Mouse (Mus musculus) right cerebral cortex, adult 18-20 months (tissue): ENCODE results near the gene Csdc2.
A peak's percentile ranks its signal among the peaks of the same experiment; 100 is the strongest.
"Not testable (repeated sequence)": the region's sequence is repeated elsewhere in the genome, so short reads cannot be mapped to it uniquely, and the experiment has no call there.

Experiments
- DNase-seq: peaks from one replicate; pipeline ENCODE4 v3.0.0; 2022; ENCODE audit warnings: mixed read lengths

The Csdc2 gene

DNA sequence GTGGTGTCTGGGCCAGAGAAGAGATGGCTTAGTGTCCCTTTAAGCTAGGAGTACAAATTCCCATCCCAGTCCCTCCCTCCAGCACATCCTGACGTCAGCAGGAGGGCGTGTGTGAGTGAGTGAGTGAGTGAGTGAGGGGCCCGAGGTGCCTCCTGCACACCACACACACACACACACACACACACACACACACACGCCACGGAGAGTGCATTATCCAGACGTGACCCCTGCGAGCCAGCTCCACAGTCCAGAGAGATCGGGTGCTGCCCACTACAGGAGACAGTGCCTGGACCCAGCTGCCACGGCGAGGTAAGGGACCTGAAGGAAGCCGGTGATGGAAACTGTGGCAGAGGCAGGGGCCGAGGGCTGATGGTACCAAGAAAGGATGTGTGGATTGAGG, at the start of gene Csdc2:
TSS of gene Csdc2 (plus strand) at position 81 of the 400 bp plus-strand sequence.
- peak; percentile 78 for DNase-seq

DNA sequence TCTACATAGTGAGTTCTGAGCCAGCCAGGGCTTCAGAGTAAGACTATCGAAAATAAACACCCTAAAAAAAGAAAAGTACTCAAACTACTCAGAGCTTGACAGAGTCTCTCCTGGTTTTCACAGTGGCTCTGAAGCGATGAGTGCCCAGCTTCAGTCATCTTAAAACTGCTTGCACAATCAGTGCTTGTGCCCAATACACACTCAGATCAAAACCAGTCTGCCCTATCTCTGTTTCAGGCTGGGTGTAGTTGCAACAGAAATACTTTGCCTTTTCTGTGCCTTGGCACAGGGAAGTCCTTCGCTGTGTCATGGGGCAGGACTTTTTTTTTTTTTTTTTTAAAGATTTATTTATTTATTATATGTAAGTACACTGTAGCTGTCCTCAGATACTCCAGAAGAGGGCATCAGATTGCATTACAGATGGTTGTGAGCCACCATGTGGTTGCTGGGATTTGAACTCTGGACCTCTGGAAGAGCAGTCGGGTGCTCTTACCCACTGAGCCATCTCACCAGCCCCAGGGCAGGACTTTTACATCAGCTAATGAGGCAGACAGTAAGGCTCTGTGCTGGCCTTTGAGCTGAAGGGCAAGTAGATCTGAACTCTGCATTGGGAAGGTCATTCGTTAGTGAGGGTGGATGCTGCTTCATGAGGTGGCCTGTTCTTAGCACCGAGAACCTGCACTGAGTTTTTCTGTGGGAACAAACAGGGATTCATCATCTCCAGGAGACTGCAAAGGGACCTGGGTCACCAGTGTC, 49.6 kb upstream of the Csdc2 start:
- DNase-seq: no peak

DNA sequence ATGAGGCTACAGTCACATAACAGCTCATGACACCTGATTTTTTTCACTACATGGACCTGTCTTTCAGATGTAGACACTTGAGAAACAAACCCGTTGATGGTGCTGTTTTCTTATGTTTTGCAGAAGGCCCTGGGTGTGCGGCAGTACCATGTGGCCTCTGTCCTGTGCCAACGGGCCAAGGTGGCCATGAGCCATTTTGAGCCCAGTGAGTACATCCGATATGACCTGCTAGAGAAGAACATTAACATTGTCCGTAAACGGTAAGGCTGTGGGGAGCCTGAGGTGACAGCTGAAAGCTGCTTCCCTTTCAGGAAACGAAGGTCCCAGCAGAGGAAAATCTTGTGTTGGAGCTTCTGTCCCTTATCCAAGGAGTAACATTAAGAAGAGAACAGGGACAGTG, 47.4 kb upstream of the Csdc2 start:
- DNase-seq: no peak

DNA sequence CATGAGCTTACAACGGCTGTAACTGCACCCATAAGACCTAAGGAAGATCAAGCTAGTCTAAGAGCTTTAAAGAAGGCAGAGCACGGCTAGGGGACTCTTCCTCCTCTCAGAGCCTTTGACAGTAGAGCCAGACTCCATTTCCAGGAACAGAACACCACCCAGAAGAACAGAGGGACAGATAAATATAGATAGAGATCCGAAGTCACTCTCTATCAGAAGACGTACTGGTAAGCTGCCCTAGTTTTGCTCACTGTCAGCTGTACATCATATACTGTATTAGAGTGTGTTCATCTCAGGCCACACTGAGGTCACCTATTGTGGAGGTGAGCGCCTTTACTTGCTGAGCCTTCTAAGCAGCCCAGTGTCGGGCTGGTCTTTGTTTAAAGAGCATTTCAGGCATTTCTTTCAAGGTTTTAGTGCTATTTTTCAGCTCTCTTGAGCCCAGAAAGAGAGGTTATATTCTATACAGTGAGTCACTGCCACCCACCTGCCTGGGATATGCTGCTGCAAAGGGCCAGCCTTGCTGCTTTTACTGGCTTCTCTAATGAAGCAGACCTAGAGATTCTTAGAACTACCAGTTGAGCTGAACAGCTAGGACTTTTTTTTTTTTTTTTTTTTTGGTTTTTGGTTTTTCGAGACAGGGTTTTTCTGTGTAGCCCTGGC, 45.3 kb upstream of the Csdc2 start:
- DNase-seq: peak; percentile 80

DNA sequence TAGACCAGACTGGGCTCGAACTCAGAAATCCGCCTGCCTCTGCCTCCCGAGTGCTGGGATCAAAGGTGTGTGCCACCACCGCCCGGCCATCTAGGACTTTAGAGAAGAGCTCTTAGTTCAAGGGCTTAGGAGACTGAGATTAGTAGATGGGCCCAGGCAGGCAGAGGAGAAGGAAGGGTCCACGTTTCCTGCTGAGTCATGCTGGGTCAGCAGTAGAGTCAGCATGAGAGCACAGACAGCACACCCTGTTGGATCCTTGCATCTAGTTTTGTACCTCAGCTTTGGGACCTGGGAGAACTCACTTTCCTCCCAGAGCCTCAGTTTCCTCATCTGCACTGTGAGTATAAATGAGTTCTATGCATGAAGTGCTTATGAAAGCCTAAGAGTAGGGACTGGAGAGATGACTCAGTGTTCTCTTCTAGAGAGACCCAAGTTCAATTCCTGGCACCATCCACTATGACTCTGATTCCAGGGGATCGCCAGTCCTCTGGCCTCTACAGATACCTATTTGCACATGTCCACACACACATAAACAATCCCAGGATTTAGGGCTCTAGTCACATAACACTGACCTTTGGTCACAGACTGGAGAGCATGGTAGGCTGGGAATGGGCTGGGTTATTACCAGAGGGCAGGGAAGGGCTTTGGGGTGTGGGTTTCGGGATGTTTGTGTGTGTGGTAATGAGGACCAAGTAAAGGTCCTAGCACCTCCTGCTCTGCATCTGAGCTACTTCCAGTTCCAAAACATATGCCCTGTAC, 44.6 kb upstream of the Csdc2 start:
- no peak for DNase-seq

DNA sequence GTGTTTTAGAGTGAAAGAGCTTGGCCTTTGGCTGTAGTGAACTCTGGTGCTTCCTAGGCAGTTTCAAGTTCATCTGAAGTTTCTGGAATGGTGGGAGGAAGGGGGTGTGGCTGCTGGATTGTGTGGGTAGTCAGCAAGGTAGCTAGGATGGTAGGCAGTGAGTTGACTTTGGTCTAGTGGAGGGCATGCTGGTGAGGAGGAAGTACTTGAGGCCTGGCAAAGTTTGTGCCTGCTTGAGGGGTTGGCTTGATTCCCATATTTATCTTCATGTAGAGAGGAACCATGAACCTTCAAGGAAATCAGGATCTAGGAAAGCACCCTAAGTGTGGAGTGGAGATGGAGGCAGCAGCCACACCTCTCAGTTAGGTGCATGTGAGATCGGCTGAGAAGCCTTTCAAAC, 42.6 kb upstream of the Csdc2 start:
- DNase-seq: no peak

DNA sequence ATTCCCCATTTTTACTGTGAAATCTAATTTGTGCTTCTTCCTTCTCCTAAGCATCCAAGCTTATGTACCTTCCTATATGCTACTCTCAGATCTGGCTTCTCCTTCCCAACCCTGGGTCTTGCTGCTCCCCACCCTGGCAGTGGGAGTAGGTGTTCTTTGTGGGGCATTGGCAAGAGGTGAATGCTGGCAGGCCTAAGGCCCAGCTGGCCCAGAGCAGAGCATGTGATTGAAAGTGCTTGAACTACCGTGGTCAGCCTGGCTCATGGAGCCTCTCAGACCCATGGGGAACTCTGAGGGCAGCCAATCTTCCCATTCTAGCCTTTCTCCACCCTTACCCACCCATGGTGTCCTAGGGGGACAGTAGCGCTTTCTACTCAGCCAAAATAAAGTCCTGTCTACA, 40.2 kb upstream of the Csdc2 start:
- no peak for DNase-seq

DNA sequence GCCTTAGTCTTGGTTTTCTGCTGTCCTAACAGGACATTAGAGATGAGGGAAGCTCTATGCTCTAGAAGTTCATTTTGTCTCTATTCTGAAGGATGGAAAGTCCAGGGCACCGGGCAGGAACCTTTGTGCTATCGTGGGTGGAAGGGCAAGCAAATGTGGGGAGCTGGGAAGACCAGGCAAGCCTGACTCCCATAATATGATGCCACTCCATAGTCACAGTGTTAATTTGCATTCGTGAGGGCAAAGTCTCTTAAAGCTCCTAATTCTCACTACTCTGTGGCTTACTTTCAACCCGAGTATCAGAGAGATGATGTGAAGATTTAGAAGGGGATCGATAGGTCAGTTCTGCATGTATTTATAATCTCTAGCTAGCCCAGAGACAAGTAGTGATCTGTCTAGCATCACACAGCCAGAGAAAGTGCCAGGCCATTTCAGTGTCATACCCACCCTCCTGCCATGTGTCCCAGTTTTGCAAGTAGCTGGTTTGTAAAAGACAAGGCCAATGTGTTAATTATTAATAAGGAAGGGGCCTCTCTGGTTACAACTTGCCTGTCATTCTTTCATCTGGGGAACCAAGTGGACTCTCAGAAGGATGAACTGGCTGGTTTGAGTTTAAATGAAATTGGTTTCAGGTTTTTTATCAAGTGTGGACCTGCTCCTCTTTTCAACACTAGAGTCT, 38.8 kb upstream of the Csdc2 start:
- DNase-seq: no peak

DNA sequence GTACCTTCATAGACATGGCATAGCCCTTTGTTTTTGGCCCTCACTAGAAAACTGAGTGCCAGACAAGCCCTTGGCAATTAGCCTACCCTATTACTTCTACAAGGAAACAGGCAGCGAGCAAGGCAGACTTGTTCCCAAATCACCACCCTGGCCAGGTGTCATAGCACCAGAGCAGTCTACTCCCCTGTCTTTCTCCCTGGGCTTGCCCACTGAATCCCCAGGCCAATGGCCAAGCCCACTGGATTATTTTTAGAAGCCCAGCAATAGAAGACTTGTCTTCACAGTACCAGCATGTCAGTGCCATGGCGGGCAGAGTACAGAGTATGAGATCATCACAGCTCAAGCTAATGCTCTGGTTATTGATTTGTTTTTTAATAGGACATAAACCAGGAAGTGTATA, 37.8 kb upstream of the Csdc2 start:
- no peak for DNase-seq

DNA sequence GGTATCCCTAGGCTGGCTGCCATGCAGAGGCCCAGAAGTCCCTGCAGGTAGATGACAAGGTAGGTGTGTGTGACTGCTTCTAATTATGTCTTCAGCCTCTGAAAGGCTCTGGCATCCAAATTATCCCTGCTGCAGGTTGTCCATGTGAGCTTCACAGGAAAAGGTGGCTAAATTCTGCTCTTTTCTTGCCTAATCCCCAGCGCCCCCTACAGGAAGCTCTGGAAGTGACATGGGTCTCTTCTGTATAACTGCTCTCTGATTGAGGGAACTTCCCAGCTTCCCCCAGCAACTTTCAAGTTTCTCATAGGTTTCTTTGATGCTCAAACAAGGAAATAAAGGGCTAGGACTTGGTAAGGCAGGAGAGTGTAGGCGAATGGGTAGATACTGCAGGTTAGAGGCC, 31.6 kb upstream of the Csdc2 start:
- peak; percentile 70 for DNase-seq

DNA sequence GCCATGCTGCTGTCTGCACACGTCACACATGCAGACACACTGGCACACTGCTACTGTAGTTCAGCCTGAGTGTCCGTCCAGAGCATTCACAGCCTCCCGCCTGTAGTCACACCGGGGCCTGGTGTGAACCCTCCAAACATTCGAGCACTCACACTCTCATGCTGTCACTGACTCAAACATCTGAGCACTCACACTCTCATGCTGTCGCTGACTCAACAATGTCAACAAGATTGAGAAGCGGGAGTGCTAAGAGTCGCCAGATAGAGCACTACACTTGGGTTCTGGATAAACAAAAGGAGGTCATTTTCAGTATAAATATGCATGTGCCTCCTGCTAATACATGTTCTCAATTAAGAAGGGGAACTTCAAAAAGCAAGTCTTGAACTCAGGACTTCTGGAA, 28.6 kb upstream of the Csdc2 start:
- DNase-seq: no peak

DNA sequence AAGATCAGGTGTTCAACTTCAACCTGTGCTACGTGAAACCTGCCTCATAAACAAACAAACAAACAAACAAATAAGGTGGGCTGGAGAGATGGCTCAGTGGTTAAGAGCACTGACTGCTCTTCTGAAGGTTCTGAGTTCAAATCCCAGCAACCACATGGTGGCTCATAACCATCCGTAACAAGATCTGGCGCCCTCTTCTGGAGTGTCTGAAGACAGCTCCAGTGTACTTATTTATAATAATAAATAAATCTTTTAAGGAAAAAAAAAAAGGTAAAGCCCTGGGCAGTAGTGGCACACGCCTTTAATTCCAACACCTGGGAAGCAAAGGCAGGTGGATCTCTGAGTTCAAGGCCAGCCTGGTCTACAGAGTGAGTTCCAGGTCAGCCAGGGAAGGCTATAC, 27.8 kb upstream of the Csdc2 start:
- DNase-seq: not testable (repeated sequence)

DNA sequence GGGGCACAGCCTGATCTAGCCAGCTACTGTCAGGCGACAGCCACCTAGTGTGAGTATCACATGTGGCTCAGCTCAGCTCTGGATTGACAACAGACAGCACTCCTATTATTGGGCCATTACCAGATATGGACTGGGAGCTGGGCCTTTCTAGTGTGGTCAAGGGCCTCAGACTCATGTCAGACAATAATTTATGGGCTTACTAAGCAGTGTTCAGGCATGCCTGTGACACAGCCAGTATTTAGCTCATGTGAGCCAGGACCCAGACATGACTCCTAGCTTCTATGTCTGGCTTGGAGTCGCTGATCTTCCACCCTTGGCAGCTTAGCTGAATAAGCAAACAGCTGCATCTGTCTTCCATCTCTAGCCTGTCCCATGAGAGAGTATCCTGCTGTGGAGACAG, 24.1 kb upstream of the Csdc2 start:
- no peak for DNase-seq

DNA sequence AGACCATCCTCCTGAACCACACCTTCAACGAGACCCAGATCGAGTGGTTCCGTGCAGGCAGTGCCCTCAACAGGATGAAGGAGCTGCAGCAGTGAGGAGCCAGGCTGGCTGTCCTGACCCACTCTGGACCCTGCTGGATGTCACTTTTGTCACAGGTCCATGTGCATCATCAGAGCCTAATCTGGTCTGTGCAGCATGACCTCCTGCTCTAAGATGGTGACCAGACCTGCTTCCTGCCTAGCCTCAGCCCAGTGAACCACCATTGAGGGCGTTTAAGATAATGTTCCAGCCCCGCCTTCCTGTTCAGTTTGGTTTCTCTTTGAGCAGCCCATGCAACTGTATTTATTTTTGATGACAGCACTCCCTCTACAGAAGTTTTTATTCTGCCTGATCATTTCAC, 21.9 kb upstream of the Csdc2 start:
- DNase-seq: no peak

DNA sequence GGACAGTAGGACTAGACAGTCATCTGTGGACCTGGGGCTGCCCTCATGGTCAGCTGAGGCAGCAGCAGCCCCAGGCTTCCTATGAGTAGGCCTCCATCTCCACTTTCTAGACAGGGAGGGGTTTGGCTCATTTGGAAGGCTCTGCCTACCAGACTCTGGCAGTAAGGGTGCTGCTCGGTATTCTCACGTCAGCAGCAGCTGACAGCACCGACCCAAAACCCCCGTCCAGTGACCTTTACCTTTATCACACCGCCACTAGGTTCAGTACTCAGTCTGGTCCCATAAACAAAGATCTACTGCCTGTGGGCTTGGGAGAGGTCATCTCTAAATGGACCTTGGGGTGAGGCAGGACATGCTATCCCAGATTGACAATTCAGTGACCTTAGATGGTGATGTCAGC, 20.9 kb upstream of the Csdc2 start:
- DNase-seq: no peak

DNA sequence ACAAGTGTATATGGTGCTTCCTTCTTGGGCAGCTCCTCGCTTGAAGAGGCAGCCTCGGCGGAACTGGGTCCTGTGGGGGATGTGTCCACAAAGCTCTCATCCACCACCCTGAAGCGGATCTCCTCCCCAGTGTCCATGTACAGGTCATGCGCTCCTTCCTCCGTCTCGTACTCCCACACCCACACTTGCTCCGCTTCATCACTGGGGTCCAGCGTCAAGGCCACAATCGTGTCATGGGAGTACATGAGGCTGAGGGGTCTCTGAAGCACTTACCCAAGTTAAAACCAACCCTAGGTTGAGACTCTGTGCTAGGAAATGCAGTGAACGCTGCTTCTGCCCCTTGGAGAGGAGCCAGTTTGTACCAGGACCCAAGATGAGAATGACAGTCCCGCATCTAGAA, 19.4 kb upstream of the Csdc2 start:
- DNase-seq: no peak

DNA sequence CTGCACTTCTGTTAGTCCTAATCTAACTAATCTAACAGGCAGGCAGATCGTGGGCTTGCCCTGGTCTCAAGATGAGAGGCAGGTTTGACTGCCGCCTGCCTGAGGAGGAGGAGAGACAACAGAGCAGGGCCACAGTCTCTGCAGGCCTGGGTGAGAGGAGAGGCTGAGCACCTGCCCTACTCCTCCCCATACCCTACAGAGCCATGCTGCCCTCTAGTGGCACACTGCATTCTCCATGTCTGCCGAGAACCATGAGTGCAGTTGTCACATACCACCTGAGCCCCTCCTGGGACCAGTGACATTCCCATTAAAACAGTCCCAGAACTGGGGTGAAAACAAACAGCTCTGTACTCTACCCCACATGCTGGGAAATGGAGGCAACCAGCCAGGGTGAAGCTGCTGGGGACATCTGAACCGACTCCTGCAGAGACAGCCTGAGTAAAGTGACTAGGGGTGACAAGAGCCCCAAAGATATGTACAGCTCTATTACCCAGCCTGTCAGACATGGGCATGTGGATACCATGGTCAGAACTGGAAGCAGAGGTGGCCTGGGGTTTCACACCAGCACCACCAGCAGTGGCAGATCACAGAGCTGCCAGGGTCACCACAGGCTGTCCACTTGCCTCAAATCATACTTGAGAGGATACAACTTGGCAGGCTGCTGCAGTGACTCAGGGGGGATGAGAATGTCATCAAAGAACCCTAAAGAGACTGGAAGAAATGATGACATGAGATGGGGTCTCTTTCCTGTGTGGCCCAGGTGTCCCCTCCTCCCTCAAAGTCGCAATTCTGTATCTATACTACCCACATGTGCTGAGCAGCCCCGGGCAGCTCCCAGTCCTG, 18.7 kb upstream of the Csdc2 start:
- peak; percentile 77 for DNase-seq

DNA sequence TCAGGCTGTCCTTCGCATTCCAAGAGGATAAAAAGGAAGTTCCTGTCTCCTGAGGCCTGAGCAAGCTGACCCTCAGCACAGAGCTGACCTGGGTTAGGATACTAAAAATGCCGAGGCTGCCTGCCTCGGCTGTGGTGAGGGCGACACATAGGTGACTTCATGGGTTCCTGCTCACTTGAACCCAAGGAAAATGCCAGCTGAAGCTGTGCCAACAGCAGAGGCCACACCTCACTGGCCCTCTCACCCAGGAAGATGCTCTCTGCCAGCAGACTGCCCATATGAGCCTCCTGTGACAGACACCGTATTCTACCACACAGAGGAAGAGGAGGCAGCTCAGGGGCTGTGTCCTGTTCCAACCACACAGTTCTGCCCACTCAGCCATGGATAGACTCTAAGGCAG, 17.5 kb upstream of the Csdc2 start:
- DNase-seq: no peak

DNA sequence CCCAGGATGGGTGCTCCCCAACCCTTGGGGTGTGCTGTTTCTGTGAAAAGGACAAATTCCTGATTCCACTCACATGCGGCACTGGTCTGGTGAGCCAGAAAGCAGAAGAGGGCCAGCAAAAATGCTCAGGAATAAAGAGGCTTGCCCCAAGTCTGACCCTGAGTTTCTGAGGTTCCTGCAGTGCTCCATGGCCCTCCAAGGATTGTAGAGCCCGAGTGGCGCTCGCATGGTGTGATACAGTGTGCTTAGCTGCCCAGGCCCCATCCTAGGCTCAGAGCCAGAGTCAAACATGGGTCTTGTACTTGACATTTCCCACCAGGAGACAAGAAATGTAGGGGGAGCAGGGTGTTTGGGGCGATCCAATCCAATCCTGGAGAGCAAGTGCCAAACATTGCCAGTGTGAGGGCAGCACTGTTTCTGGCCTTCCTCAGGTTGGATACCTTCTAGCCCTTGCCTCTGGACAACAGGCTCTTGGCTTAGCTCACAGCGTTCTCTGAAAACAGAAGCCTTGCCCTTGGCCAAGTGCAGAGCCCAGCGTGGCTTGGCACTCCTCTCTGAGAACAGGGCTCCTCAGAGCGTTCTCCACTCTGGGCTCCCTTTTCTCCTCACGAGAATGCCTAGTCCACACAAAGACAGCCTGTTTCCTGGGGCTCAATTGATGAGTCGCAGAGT, 15.9 kb upstream of the Csdc2 start:
- DNase-seq: no peak

DNA sequence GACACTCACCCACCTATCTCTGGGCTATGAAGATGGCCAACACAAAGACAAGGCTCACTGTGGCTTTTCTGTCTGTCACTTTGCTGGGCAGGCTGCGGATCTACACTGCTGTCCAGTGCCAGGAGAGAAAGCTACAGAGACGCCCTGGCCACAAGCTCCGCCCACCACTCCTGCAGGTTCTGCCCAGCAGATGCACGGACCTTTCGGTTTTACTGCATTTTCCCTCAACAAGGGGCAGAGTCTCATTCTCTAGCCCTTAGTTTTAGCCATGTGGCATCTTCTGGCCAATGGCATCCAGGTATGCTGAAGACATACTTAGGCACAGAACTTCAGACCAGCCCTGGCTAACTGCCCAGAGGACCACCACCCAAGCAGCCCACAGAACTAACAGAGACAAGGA, 15.3 kb upstream of the Csdc2 start:
- no peak for DNase-seq

DNA sequence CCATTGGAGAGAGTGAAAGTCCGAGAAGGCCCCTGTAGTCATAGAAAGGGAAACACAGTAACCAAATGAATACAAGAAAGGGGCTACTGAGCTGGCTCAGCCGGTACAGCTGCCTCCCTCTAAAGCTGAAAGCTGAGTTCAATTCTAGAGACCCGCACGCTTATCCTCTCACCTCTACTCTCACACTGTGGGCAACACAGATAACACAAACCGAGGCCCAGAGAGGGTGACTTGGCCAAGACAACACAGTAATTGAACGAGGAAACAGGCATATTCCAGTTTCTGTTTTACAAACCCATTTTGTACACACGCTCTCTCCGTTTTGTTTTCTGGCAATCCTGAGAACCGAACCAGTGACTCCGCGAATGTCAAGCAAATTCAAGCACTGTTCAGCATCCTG, 11.6 kb upstream of the Csdc2 start:
- DNase-seq: no peak
